In the genomic region with DNA sequence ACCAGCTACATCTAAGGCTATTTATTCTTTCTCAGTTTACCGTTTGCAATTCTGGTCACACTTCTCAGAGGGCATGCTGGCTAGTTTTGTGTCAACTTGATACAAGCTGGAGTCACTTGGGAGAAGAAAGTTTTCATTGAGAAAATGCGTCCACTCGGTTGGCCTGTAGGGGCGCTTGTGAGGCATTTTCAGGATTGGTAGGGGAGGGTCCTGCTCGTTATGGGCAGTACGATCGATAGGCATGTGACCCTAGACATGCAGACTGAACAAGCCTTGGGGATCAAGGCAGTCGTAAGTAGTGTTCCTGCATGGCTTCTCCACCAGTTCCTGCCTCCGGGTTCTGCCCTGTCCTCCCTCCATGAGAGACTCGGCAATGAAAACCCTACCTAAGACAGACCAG, we compare ENCODE assay signal across 26 mouse cellular contexts.
DNase-seq lines count a peak whose midpoint lies in the region; ATAC-seq and TF ChIP-seq lines count a peak whose summit lies in the region.
"Had no signal": no experiment of that assay in that cellular context is flagged by ENCODE, and none has a peak within 500 bp of the region (broad histone marks: within the 10 kb centered on the region; RNA-seq: fewer than 3 reads in every experiment).

No protein-coding gene starts in this region.

- no peaks in the 10 kb centered on the region for H3K27me3 ChIP-seq in forebrain, embryonic 12.5 days
- H3K27me3 ChIP-seq: hindbrain, embryonic 15.5 days; lung, embryonic 15.5 days had no signal

- no peak overlapping the region for H3K4me2 ChIP-seq in forebrain, embryonic 12.5 days
- H3K4me2 ChIP-seq: hindbrain, embryonic 15.5 days; liver, embryonic 11.5 days; lung, embryonic 15.5 days had no signal

- no peaks in the 10 kb centered on the region for H3K9me3 ChIP-seq in forebrain, embryonic 12.5 days
- H3K9me3 ChIP-seq: embryonic facial prominence, embryonic 10.5 days; hindbrain, embryonic 15.5 days; lung, embryonic 15.5 days; midbrain, embryonic 10.5 days had no signal

- no peaks in the 10 kb centered on the region for H3K4me1 ChIP-seq in forebrain, embryonic 12.5 days
- H3K4me1 ChIP-seq: embryonic facial prominence, embryonic 10.5 days; hindbrain, embryonic 15.5 days; lung, embryonic 15.5 days; midbrain, embryonic 10.5 days had no signal

- 85% methylated on average over 10 of the region's 10 CpGs for WGBS in forebrain, embryonic 12.5 days

- no peak overlapping the region for H3K9ac ChIP-seq in forebrain, embryonic 12.5 days
- H3K9ac ChIP-seq: hindbrain, embryonic 15.5 days; lung, embryonic 15.5 days had no signal

- H3K4me3 ChIP-seq in layer of hippocampus, adult 2 months = no peak overlapping the region
- no peak overlapping the region for H3K4me3 ChIP-seq in forebrain, embryonic 12.5 days (replicated peaks)
- H3K4me3 ChIP-seq: embryonic facial prominence, embryonic 10.5 days; hindbrain, embryonic 15.5 days; lung, embryonic 15.5 days; midbrain, embryonic 10.5 days had no signal

- DNase-seq in layer of hippocampus, adult 2 months (ENCODE audit: low spot score in 2 of 2) = no peak
- DNase-seq in layer of hippocampus, postnatal 10 days (ENCODE audit: low spot score in 2 of 2) = no peak
- peak; percentile 35 for DNase-seq in thymus, postnatal 4 days
- no peak for DNase-seq in thymus, postnatal 0 days (ENCODE audit: low spot score)
- peak; percentile 22 for DNase-seq in WW6 (ENCODE audit: low read depth, low spot score)
- no peak for DNase-seq in right cerebral cortex, postnatal 36 days (ENCODE audit: low spot score in 2 of 2)
- no peak for DNase-seq in cerebellum, adult 11 months
- DNase-seq: adrenal gland, postnatal 25 days; B cell, adult 2 months; cerebellum, adult 2 months; cerebellum, postnatal 36 days; gastrocnemius, postnatal 14 days; heart, adult 18-20 months; heart, postnatal 36 days; kidney, adult 11 months; left cerebral cortex, postnatal 4 days; spleen, adult 18-20 months; thymus, adult 2 months had no signal

- H3K27ac ChIP-seq in layer of hippocampus, adult 2 months = no peak overlapping the region
- no peak overlapping the region for H3K27ac ChIP-seq in forebrain, embryonic 12.5 days
- H3K27ac ChIP-seq: embryonic facial prominence, embryonic 10.5 days; hindbrain, embryonic 15.5 days; lung, embryonic 15.5 days; macrophage; midbrain, embryonic 10.5 days had no signal

- peak; percentile 36 for TF ChIP-seq CTCF in layer of hippocampus, adult 2 months (conservative IDR thresholded peaks at IDR 0.05)

- ATAC-seq in forebrain, embryonic 12.5 days (ENCODE audit: low FRiP score) = no peak
- ATAC-seq: activated CD4-positive, CD25-positive, alpha-beta regulatory T cell, adult 4 months had no signal

- no peaks in the 10 kb centered on the region for H3K36me3 ChIP-seq in forebrain, embryonic 12.5 days (replicated peaks)
- H3K36me3 ChIP-seq: embryonic facial prominence, embryonic 10.5 days; hindbrain, embryonic 15.5 days; lung, embryonic 15.5 days; midbrain, embryonic 10.5 days had no signal

Comparison
In these comparisons a context has a peak if more than half of its experiments do, and no peak if none do; other contexts are left out.
1. DNase-seq: peak in thymus, postnatal 4 days (single experiment) and WW6 (single experiment); none in layer of hippocampus, adult 2 months (0 of 2), layer of hippocampus, postnatal 10 days (0 of 2), thymus, postnatal 0 days (single experiment), right cerebral cortex, postnatal 36 days (0 of 2) and cerebellum, adult 11 months (single experiment).